In genomic region chr13:41000140-41000925, GRCm38 (mm10) we compare ENCODE assay signal across 8 mouse cellular contexts. TPM values are rescaled to one million over a fixed set of nuclear protein-coding genes. Genes with fewer than 3 reads are reported as not detected.
DNase-seq lines count a peak whose midpoint lies in the region; ATAC-seq and TF ChIP-seq lines count a peak whose summit lies in the region.

No protein-coding gene starts in this region.

- H3K4me3 ChIP-seq in erythroblast, embryonic 14.5 days (replicated peaks), result peak overlapping the region; percentile 100
- H3K4me3 ChIP-seq in forebrain, embryonic 14.5 days (ENCODE audit: low read depth, low read length), result peak overlapping the region; percentile 90
- peak overlapping the region; percentile 95 for H3K4me3 ChIP-seq in hindbrain, embryonic 11.5 days (ENCODE audit: low read depth, low read length)
- H3K4me3 ChIP-seq in limb, embryonic 11.5 days (ENCODE audit: low read depth, low read length), result peak overlapping the region; percentile 67
- peak overlapping the region; percentile 97 for H3K4me3 ChIP-seq in midbrain, embryonic 10.5 days
- peak overlapping the region; percentile 99 for H3K4me3 ChIP-seq in stomach, embryonic 15.5 days (replicated peaks)

- H3K9me3 ChIP-seq in erythroblast, embryonic 14.5 days (ENCODE audit: control insufficient read depth, low read length), result no peaks in the 10 kb centered on the region
- no peaks in the 10 kb centered on the region for H3K9me3 ChIP-seq in forebrain, embryonic 14.5 days (replicated peaks; ENCODE audit: control insufficient read depth, low read length)
- no peaks in the 10 kb centered on the region for H3K9me3 ChIP-seq in hindbrain, embryonic 11.5 days (ENCODE audit: control insufficient read depth, low read length)
- no peaks in the 10 kb centered on the region for H3K9me3 ChIP-seq in limb, embryonic 11.5 days (ENCODE audit: control insufficient read depth, low read length)
- no peaks in the 10 kb centered on the region for H3K9me3 ChIP-seq in midbrain, embryonic 10.5 days (replicated peaks)
- no peaks in the 10 kb centered on the region for H3K9me3 ChIP-seq in stomach, embryonic 15.5 days

- H3K27me3 ChIP-seq in erythroblast, embryonic 14.5 days (ENCODE audit: control insufficient read depth), result no peaks in the 10 kb centered on the region
- no peaks in the 10 kb centered on the region for H3K27me3 ChIP-seq in forebrain, embryonic 14.5 days (replicated peaks; ENCODE audit: control insufficient read depth, insufficient read depth, low read length)
- H3K27me3 ChIP-seq in hindbrain, embryonic 11.5 days (ENCODE audit: control insufficient read depth, insufficient read depth, low read length), result no peaks in the 10 kb centered on the region
- no peaks in the 10 kb centered on the region for H3K27me3 ChIP-seq in limb, embryonic 11.5 days (ENCODE audit: control insufficient read depth, insufficient read depth, low read length)
- no peaks in the 10 kb centered on the region for H3K27me3 ChIP-seq in midbrain, embryonic 10.5 days (ENCODE audit: low read depth, poor library complexity, severe bottlenecking)
- no peaks in the 10 kb centered on the region for H3K27me3 ChIP-seq in stomach, embryonic 15.5 days (replicated peaks)

- peaks cover 32% of the 10 kb centered on the region for H3K36me3 ChIP-seq in erythroblast, embryonic 14.5 days (ENCODE audit: control insufficient read depth)
- H3K36me3 ChIP-seq in forebrain, embryonic 14.5 days (ENCODE audit: control insufficient read depth, insufficient read depth, low read length), result peaks cover 11% of the 10 kb centered on the region
- no peaks in the 10 kb centered on the region for H3K36me3 ChIP-seq in hindbrain, embryonic 11.5 days (ENCODE audit: control insufficient read depth, insufficient read depth, low read length)
- peaks cover 2% of the 10 kb centered on the region; the same call in 1 of the 2 replicates for H3K36me3 ChIP-seq in limb, embryonic 11.5 days (ENCODE audit: control insufficient read depth, insufficient read depth, low read length)
- H3K36me3 ChIP-seq in midbrain, embryonic 10.5 days, result peaks cover 22% of the 10 kb centered on the region
- H3K36me3 ChIP-seq in stomach, embryonic 15.5 days, result 0 out of 2 replicates have a peak, but pooled peaks cover 3% of the 10 kb centered on the region

- peaks cover 48% of the 10 kb centered on the region for H3K4me1 ChIP-seq in erythroblast, embryonic 14.5 days (ENCODE audit: control insufficient read depth)
- peaks cover 12% of the 10 kb centered on the region for H3K4me1 ChIP-seq in forebrain, embryonic 14.5 days (ENCODE audit: control insufficient read depth, insufficient read depth, low read length)
- no peaks in the 10 kb centered on the region; the same call in 1 of the 2 replicates for H3K4me1 ChIP-seq in hindbrain, embryonic 11.5 days (replicated peaks; ENCODE audit: control insufficient read depth, insufficient read depth, low read length)
- no peaks in the 10 kb centered on the region for H3K4me1 ChIP-seq in limb, embryonic 11.5 days (ENCODE audit: control insufficient read depth, insufficient read depth, low read length)
- peaks cover 20% of the 10 kb centered on the region for H3K4me1 ChIP-seq in midbrain, embryonic 10.5 days
- H3K4me1 ChIP-seq in stomach, embryonic 15.5 days, result peaks cover 15% of the 10 kb centered on the region

- ATAC-seq in erythroblast, adult 5-6 weeks (replicated peaks; ENCODE audit: low FRiP score, poor library complexity, severe bottlenecking), result no peak
- peak; percentile 32 for ATAC-seq in forebrain, embryonic 14.5 days
- ATAC-seq in hindbrain, embryonic 11.5 days (ENCODE audit: low FRiP score), result peak; percentile 61; the same call in 1 of the 2 replicates
- peak; percentile 23; the same call in 1 of the 2 replicates for ATAC-seq in limb, embryonic 11.5 days (ENCODE audit: insufficient number of reproducible peaks, low FRiP score, low TSS enrichment, low read depth)
- peak; percentile 16; the same call in 1 of the 2 replicates for ATAC-seq in stomach, embryonic 15.5 days (ENCODE audit: insufficient read depth, low FRiP score, low read depth)

- H3K27ac ChIP-seq in forebrain, embryonic 14.5 days (ENCODE audit: low read depth, low read length), result peak overlapping the region; percentile 94
- peak overlapping the region; percentile 93 for H3K27ac ChIP-seq in hindbrain, embryonic 11.5 days (ENCODE audit: low read depth, low read length)
- H3K27ac ChIP-seq in limb, embryonic 11.5 days (replicated peaks; ENCODE audit: low read depth, low read length), result peak overlapping the region; percentile 90; the same call in 1 of the 2 replicates
- H3K27ac ChIP-seq in midbrain, embryonic 10.5 days (replicated peaks), result peak overlapping the region; percentile 94
- H3K27ac ChIP-seq in stomach, embryonic 15.5 days, result peak overlapping the region; percentile 99

- DNase-seq in brain, embryonic 14.5 days (ENCODE audit: low read depth), result peak; percentile 42
- DNase-seq in forebrain, embryonic 14.5 days (ENCODE audit: low spot score), result peak; percentile 28
- peak; percentile 47 for DNase-seq in hindbrain, embryonic 11.5 days (ENCODE audit: low spot score)
- peak; percentile 48 for DNase-seq in limb, embryonic 11.5 days (ENCODE audit: low spot score)
- peak; percentile 50 for DNase-seq in midbrain, embryonic 10.5 days (ENCODE audit: low spot score)

- H3K9ac ChIP-seq in forebrain, embryonic 14.5 days (ENCODE audit: low read length), result peak overlapping the region; percentile 88
- peak overlapping the region; percentile 73 for H3K9ac ChIP-seq in hindbrain, embryonic 11.5 days (ENCODE audit: low read depth, low read length)
- H3K9ac ChIP-seq in limb, embryonic 11.5 days (ENCODE audit: low read length), result peak overlapping the region; percentile 75
- peak overlapping the region; percentile 86 for H3K9ac ChIP-seq in stomach, embryonic 15.5 days

- peak overlapping the region; percentile 87 for H3K4me2 ChIP-seq in forebrain, embryonic 14.5 days (ENCODE audit: low read length)
- peak overlapping the region; percentile 87 for H3K4me2 ChIP-seq in hindbrain, embryonic 11.5 days (replicated peaks; ENCODE audit: low read depth, low read length)
- H3K4me2 ChIP-seq in limb, embryonic 11.5 days (ENCODE audit: low read depth, severe bottlenecking), result peak overlapping the region; percentile 88
- peak overlapping the region; percentile 86 for H3K4me2 ChIP-seq in stomach, embryonic 15.5 days

- TF ChIP-seq POLR2A in brain, embryonic 14.5 days (IDR thresholded peaks at IDR 0.05; ENCODE audit: borderline replicate concordance, extremely low read depth, insufficient read depth, insufficient read length, poor library complexity, severe bottlenecking), result no peak

- WGBS in forebrain, embryonic 14.5 days, result under 1% methylated on average over 25 of the region's 25 CpGs
- 1% methylated on average over 25 of the region's 25 CpGs for WGBS in hindbrain, embryonic 11.5 days
- under 1% methylated on average over 25 of the region's 25 CpGs for WGBS in limb, embryonic 11.5 days
- 2% methylated on average over 25 of the region's 25 CpGs for WGBS in midbrain, embryonic 10.5 days
- WGBS in stomach, embryonic 15.5 days, result 0% methylated on average over 25 of the region's 25 CpGs

- 0 out of 2 replicates have a peak, but pooled peaks have one; percentile 20 for TF ChIP-seq CTCF in brain, embryonic 14.5 days (IDR thresholded peaks at IDR 0.05; ENCODE audit: borderline replicate concordance, extremely low read depth, insufficient read depth, insufficient read length)

RNA-seq across cellular contexts. Expression of gene Pak1ip1, which starts 0.5 kb away (rescaled TPM):
- 5.2 and 6.2 TPM in 2 replicates for polyA plus RNA-seq in erythroblast, embryonic 14.5 days (2012)
- 25.0 and 33.0 TPM in 2 replicates for total RNA-seq in erythroblast, adult 5-6 weeks (2015; ENCODE audit: low replicate concordance)
- total RNA-seq in erythroblast, adult 5-6 weeks (2017; ENCODE audit: low replicate concordance), result 45.7 and 54.3 TPM in 2 replicates
- polyA plus RNA-seq in brain, embryonic 14.5 days (2012; rRNA removed), result 49.9 and 65.4 TPM in 2 replicates
- polyA plus RNA-seq in forebrain, embryonic 14.5 days (2014; fragmentation: Nextera tagmentation; extraction: Ambion mirVana), result 84.8 and 86.7 TPM in 2 replicates
- polyA plus RNA-seq in hindbrain, embryonic 11.5 days (2014; fragmentation: Nextera tagmentation; extraction: Ambion mirVana), result 90.7 and 94.8 TPM in 2 replicates
- polyA plus RNA-seq in limb, embryonic 11.5 days (2014; fragmentation: Nextera tagmentation; extraction: Ambion mirVana), result 65.1 and 66.2 TPM in 2 replicates
- 80.8 and 89.2 TPM in 2 replicates for polyA plus RNA-seq in midbrain, embryonic 10.5 days (2016; fragmentation: Nextera tagmentation; extraction: Ambion mirVana)
- polyA plus RNA-seq in stomach, embryonic 15.5 days (2015; fragmentation: Nextera tagmentation; extraction: Ambion mirVana), result 69.0 and 73.9 TPM in 2 replicates

RNA-seq across cellular contexts. Expression of gene Tmem14c, which starts 15.8 kb away (rescaled TPM):
- 128 and 145 TPM in 2 replicates for polyA plus RNA-seq in erythroblast, embryonic 14.5 days (2012)
- total RNA-seq in erythroblast, adult 5-6 weeks (2015; ENCODE audit: low replicate concordance), result 130 and 145 TPM in 2 replicates
- total RNA-seq in erythroblast, adult 5-6 weeks (2017; ENCODE audit: low replicate concordance), result 156 and 258 TPM in 2 replicates
- polyA plus RNA-seq in brain, embryonic 14.5 days (2012; rRNA removed), result 69.9 and 84.6 TPM in 2 replicates
- 132 and 161 TPM in 2 replicates for polyA plus RNA-seq in forebrain, embryonic 14.5 days (2014; fragmentation: Nextera tagmentation; extraction: Ambion mirVana)
- polyA plus RNA-seq in hindbrain, embryonic 11.5 days (2014; fragmentation: Nextera tagmentation; extraction: Ambion mirVana), result 201 and 205 TPM in 2 replicates
- 199 and 211 TPM in 2 replicates for polyA plus RNA-seq in limb, embryonic 11.5 days (2014; fragmentation: Nextera tagmentation; extraction: Ambion mirVana)
- 213 and 233 TPM in 2 replicates for polyA plus RNA-seq in midbrain, embryonic 10.5 days (2016; fragmentation: Nextera tagmentation; extraction: Ambion mirVana)
- 262 and 275 TPM in 2 replicates for polyA plus RNA-seq in stomach, embryonic 15.5 days (2015; fragmentation: Nextera tagmentation; extraction: Ambion mirVana)
